ENCODE assay signal across 20 mouse cellular contexts in genomic region chr1:160353732-160354455, GRCm38 (mm10).
"Had no signal": no experiment of that assay in that cellular context is flagged by ENCODE, and none has a peak within 500 bp of the region (broad histone marks: within the 10 kb centered on the region; RNA-seq: fewer than 3 reads in every experiment).

No protein-coding gene starts in this region.

- ATAC-seq: intestine, embryonic 15.5 days; midbrain, embryonic 15.5 days had no signal

- H3K36me3 ChIP-seq: intestine, embryonic 15.5 days; kidney, embryonic 15.5 days; limb, embryonic 10.5 days; limb, embryonic 13.5 days; liver, embryonic 13.5 days; lung, embryonic 15.5 days; midbrain, embryonic 10.5 days; midbrain, embryonic 15.5 days; neural tube, embryonic 13.5 days had no signal

- H3K4me3 ChIP-seq: intestine, embryonic 15.5 days; kidney, embryonic 15.5 days; limb, embryonic 10.5 days; limb, embryonic 13.5 days; liver, embryonic 13.5 days; lung, embryonic 15.5 days; megakaryocyte, embryonic 14.5 days; midbrain, embryonic 10.5 days; midbrain, embryonic 15.5 days; myocyte; neural tube, embryonic 13.5 days had no signal

- H3K27me3 ChIP-seq: intestine, embryonic 15.5 days; kidney, embryonic 15.5 days; limb, embryonic 13.5 days; liver, embryonic 13.5 days; lung, embryonic 15.5 days; megakaryocyte, embryonic 14.5 days; midbrain, embryonic 15.5 days; neural tube, embryonic 13.5 days had no signal

- H3K9ac ChIP-seq: intestine, embryonic 15.5 days; kidney, embryonic 15.5 days; limb, embryonic 13.5 days; liver, embryonic 13.5 days; lung, embryonic 15.5 days; midbrain, embryonic 15.5 days; neural tube, embryonic 13.5 days had no signal

- H3K9me3 ChIP-seq: intestine, embryonic 15.5 days; kidney, embryonic 15.5 days; limb, embryonic 10.5 days; limb, embryonic 13.5 days; liver, embryonic 13.5 days; lung, embryonic 15.5 days; megakaryocyte, embryonic 14.5 days; midbrain, embryonic 10.5 days; midbrain, embryonic 15.5 days; neural tube, embryonic 13.5 days had no signal

- H3K4me2 ChIP-seq: intestine, embryonic 15.5 days; kidney, embryonic 15.5 days; limb, embryonic 13.5 days; liver, embryonic 13.5 days; lung, embryonic 15.5 days; midbrain, embryonic 15.5 days; neural tube, embryonic 13.5 days had no signal

- H3K27ac ChIP-seq: intestine, embryonic 15.5 days; kidney, embryonic 15.5 days; limb, embryonic 10.5 days; limb, embryonic 13.5 days; liver, embryonic 13.5 days; lung, embryonic 15.5 days; midbrain, embryonic 10.5 days; midbrain, embryonic 15.5 days; neural tube, embryonic 13.5 days had no signal

- DNase-seq: kidney, adult 11 months; kidney, adult 8-10 months; kidney, postnatal 10 days; kidney, postnatal 36 days; liver; liver, embryonic 13.5 days; lung, postnatal 14 days; lung, postnatal 4 days; thymus, adult 18-20 months; thymus, postnatal 36 days had no signal
